Mouse (Mus musculus): Measurements from ENCODE around the gene Insm1.

Insm1 gene

DNA sequence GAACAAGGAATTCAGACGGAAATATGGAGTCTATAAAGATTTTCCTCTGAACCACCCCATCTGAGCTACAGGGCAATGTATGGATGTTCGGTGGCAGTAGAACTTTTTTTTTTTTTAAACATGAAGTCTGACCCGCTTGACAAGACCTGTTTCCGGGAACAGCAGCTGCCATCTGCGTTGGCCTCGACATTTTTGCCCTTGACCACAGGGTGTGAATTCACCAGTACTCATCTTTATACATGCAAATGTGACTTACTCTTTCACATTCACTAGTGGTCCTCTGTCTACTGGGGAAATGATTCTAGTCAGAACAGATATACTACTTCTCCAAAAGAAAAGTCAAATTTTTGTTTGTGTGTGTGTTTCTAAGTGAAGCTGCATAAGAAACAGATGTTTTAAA lies 4.1 kb downstream of the Insm1 start:
- no peak for DNase-seq

DNA sequence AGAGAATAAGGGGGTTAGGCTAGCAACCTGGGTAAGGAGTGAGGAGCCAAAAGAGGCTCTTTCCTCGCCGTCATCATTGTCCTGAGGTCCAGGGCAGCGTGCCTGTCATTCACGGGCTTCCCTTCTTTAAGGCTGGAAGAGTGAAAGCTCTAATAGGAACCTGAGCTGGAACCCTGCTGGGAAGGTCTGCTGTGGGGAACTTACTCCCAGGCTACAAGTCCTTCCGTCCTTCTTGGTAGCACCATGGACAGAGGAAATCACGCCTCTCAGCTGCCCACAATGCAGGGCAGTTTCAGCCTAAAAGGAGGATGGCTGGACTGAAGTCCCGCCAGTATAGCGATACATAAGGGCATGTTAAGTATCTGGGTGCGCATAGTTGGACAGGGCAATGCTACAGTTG lies 4.8 kb downstream of the Insm1 start:
- no peak for DNase-seq

DNA sequence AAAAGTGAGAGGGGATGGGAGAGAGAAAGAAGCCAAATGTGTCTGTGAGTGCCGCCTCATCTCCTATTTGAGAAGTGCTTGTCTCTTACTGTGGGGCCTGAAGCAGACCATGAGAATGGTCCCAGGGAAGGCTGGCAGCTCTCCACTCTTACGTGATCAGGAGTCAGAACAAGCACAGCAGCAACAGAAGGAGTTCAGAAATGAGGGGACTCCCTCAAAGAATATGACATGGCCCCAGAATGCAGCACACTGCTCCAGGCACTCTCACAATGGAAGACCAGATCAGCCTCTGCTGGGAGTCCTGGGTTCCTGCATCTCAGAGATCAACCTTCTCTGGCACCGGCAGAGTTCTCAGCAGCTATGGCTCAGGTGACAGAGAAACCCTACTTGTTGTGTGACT lies 5.9 kb downstream of the Insm1 start:
- DNase-seq: no peak

DNA sequence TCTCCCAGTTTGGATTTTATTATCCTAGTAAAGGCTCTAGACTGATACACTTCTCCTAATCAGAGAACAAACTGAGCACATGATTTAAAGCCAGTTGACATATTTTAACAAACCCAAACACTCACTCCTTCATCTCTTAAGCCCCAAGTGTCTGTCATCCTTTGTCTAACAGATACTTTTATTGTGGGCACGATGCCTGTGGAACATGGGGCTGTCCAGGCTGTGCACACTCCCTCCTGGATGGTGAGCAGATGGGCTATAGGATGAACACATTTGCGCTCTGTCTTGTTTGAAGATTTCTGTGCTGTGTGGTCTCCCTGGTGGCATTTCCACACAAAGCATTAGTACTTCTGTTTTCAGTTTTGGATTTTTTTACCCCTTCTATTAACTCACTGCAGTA lies 6.7 kb downstream of the Insm1 start:
- DNase-seq: no peak

DNA sequence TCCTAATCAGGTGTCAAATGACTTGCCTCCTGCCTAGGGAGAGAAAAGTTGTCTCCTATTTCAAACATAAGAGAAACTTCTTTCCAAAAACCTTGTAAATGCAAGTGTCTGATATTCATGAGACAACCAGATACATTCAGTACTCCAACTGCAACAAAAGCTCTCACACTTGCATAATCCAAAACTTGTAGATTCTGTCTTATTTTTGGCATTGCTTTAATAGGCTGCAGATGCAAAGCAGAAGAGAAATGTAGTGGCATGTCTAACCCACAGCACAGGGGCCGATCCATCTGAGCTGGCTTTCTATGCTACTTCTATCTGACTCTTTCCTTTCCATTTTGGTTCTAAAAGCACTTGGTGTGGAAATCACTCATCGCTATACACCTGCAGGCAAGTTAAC lies 9.8 kb downstream of the Insm1 start:
- no peak for DNase-seq

GRCm38 (mm10) chr2:146239196-146239747 lies 17.6 kb downstream of the Insm1 start:
- no peak for DNase-seq

- DNase-seq: no peak
Observed at GRCm38 (mm10) chr2:146244049-146244448, 22.3 kb downstream of the Insm1 start.

DNA sequence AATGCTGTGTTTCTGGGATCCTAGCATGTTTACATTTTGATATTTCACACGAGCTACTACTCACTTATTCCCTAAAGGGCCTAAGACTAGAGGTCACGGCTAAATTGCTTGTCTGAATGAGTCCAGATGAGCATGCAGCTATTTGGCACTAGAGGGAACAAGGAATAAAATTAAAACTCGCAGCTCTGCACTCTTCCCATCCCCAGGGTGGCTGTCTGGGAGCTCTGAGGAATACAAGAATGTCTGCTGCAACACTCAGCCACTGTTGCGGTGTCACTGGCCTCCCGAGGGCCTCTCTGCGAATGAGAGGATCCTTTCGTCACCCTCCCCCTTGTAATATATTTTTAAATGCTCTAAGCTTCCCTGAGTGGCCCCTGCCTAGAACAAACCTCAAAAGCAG lies 23.7 kb downstream of the Insm1 start:
- DNase-seq: no peak

DNA sequence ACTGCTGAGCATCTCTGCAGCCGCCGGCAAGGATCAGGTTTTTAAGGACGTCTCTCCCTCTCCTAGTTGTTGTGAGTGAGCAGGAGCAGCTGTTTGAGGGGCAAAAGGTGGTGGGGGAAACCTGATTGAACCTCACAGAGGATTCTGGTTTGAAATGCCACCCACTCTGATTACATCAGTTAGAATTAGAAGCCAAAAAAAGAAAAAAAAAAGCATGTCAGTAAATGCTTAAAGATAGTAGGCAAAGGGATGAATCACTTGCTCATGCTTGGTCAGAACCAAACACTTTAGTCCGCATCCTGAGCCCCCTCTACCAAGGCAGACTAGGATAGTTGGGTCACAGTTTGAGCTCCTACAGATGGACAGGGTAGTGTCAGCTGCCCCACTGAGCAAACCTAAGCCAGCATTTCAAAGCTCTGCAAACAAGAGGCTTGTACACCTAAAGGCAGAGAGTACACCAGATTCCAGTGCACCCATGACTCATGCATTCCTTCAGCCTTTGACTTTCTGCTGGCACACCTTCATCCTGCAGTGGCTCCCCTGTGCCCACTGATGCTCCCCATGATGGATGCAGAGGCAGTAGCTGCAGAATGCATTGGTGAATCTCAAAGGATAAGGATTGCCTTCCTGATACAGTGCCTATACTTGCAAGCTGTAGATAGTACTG lies 24.8 kb downstream of the Insm1 start:
- no peak for DNase-seq

DNA sequence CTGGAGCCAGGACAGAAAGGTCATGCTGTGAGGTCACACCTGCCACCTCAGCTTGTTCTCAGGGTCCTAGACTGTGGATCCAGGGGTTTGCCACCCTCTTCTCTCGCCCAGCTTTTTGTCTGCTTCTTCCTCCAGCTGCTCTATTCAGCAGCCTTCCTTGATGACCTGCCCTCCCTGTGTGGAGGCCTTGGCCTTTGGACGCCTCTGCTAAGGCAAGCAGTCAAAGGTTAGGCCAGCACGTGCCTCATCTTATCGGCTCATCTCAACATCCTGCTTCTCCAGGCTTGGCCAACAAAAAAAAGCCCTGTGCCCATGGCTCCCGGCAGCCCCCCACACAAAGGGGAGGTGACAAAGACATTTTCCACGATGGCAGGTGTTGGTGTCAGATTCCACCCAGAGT lies 25.9 kb downstream of the Insm1 start:
- DNase-seq: no peak

GRCm38 (mm10) chr2:146249033-146249432 lies 27.3 kb downstream of the Insm1 start:
- no peak for DNase-seq

DNA sequence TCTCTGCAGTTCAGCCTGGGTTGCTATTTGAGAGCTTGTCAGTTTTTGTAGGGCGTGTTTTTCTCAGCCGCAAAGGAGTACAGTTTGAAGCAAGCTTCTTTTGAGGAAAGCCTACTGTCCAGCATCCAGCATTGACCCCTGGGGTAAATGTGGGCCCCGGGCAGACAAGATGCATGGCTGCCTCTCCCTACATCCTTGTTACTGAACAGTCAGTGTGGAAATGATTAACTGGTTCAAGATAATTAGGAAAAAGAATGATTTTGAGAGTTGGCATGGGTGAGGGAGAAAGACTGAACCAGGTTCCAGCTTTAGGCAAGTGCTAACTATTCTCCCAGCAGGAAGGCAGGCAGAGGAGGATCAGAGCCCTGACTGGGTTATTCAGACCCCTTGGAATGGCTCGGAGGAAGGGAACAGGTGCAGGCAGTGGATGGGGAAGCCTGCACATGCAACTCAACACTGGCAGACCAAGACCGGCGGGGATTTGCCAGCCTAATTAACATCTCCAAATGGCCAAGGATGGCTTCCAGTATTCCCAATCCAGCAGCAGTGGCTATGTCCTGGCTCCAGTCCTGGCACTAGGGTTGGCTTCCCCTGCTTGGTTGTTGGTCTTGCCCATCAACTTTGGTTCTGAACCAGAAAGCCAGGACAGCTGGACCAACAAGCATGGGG lies 28.6 kb downstream of the Insm1 start:
- DNase-seq: peak in 1 of 2 experiments; percentile 21

GRCm38 (mm10) chr2:146254387-146254786 lies 32.7 kb downstream of the Insm1 start:
- DNase-seq: no peak

DNA sequence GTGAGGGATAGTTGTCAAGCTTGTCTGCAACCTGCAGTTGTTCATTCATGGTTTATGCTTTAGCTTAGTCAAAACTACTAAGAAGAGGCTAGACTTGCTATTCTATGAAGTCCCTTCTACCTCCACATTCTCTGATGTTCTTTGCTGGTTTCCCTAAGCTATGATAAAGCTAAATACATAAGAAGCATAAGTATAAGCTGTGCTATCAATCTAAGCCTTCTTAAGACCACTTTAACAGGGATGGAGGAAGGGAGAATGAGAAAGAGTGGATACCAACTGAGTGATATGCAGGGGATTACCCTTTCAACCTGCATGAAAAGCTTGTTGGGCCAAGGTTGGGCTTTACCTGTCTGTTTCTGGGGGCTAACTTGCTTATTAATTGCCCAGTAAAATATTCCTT lies 33.9 kb downstream of the Insm1 start:
- no peak for DNase-seq

DNA sequence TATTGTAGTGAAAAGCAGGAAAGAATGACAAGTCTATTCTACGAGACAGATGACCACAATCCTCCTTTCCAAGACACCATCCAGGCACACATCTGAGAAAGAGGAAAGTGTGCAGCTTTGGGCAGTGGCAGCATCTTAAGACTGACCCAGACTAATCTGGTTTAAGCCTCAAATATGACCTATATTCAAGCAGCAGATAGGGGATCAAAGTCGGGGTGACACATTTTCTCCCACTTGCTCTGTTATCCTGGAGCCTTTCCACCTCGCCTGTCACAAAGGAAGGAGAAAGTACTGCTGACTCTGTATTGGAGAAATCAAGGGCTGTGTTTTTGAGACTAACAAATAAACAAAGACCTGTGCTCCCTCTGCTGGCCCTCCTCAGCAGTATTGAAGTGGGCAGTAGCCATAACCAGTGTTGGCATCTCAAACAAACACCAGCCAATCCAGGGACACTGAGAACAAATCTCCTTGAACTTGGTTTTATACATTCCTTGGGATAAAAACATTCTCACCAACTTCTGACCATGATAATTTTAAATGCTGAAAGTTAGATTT lies 34.7 kb downstream of the Insm1 start:
- peak; percentile 31 to 63 for DNase-seq

GRCm38 (mm10) chr2:146257037-146257436 lies 35.3 kb downstream of the Insm1 start:
- DNase-seq: no peak

DNA sequence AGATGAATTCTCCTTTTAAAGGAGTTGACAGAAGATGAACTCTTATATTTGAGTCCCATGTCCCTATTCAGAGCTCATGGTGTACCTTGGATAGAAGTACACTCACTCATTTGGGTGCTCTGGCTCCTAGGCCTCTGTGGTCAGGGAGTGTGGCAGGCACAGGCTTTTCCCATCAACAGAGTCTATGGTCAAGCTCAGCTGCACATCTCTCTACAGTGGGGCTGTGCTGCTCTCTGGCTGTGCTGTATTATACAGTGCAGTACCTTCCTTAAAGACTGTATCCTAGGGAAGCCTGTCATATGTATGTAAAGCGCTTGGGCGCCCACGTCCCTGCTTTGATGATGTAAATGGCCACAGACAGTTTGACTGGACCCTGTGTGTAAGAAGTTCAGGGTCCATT lies 35.9 kb downstream of the Insm1 start:
- DNase-seq: no peak

DNA sequence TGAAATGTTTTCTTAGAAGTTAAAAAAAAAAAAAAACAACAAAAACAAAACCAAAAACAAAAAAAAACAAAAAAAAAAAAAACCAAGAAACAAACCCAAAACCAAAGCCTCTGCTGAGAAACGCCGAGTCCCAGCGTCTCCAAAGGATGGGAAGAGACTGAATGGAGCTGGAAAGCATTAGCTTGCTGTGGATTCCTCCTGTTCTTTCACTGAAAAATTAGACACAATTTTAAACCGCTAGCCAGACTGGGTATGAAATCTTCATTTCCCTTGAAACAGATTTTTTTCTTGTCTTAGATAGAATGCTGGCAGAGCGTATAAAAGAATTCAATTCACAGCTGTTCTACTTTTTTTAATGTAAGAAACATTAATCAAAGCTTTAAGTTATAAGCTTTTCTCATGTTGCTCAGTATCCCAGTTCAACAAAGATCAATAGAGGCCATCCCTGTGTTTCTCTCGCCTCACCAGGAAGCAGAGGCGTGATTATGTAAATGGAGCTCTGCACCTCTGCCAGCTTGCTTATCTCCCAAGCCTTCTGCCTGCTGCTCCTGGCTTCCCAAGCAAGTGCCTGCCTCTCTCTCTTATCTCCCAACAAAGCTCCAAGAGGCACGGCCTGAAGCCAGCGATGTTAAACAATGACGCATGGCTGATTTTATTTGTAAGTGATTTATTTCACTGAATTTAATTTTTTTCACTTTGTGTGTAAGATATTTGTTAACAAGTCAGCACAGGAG lies 37.2 kb downstream of the Insm1 start:
- DNase-seq: peak; percentile 29 to 34

- no peak for DNase-seq
Observed at GRCm38 (mm10) chr2:146259787-146260560, 38.3 kb downstream of the Insm1 start.

GRCm38 (mm10) chr2:146261146-146261545 lies 39.4 kb downstream of the Insm1 start:
- no peak for DNase-seq

GRCm38 (mm10) chr2:146262215-146262614 lies 40.5 kb downstream of the Insm1 start:
- DNase-seq: no peak

DNA sequence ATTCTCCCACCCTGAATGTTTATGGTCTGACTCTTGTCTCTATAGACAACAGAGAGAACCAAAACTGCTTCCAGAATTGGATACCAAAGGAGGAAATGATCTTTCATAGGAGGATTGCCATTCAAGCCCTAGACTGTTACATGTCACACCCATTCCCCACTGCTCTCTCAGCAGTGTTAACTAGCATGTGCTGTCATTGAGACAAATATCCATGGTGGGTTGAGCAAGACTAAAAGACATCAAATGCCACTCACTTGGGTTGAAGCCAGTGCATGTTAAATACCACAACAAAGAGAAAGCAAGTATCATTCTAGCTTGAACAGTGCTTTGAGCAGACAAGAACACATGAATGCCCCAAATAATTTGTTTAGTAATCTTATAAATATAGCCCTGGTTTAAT lies 41.2 kb downstream of the Insm1 start:
- no peak for DNase-seq

GRCm38 (mm10) chr2:146265045-146265444 lies 43.3 kb downstream of the Insm1 start:
- peak; percentile 13 to 42 for DNase-seq

Data from cerebellum, postnatal 25 days (tissue).